Mouse (Mus musculus): ENCODE results near the gene Troap.

Troap gene

DNA sequence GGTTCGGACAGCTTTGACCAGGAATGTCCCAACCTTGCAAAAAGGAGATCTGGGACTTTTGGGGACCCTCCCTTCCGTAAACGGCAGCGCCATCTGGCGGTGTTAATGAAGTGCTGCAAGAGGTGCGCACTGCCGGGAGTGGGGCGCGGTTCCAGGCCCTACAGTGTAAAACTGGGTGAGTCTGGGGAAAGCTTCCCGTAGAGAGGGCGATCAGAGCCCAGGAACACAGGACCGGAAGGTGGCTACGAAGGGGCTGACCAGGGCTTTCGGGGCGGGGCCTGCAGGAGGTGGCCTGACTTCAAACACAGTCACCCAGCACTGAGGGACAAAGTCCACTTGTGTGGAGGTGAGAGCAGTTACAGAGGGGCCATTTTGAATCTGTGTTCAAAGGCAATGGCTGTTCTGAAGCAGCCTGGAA lies 24.8 kb downstream of the Troap start:
- in situ Hi-C loops (cut with MboI; ENCODE audit: low pct_unique_long_range_greater_than_20kb in 1 of 2, low sequenced_read_pairs in 2 of 2, unreplicated experiment in 1 of 2): loop anchor here in 1 of 2 experiments (10.0 kb wide), 1 partner anchor 304 kb away; no protein-coding TSS in a partner anchor

- in situ Hi-C loops (cut with MboI; ENCODE audit: low pct_unique_long_range_greater_than_20kb in 1 of 2, low sequenced_read_pairs in 2 of 2, unreplicated experiment in 1 of 2): loop anchor here in 1 of 2 experiments (10.0 kb wide), 1 partner anchor 305 kb away; no protein-coding TSS in a partner anchor
These were observed 25.6 kb downstream of the Troap start for GRCm38 (mm10) chr15:99099984-99100383.

GRCm38 (mm10) chr15:99105238-99105637 lies 30.9 kb downstream of the Troap start:
- in situ Hi-C loops (cut with MboI; ENCODE audit: low pct_unique_long_range_greater_than_20kb in 1 of 2, low sequenced_read_pairs in 2 of 2, unreplicated experiment in 1 of 2): no loop called here

- in situ Hi-C loops (cut with MboI; ENCODE audit: low pct_unique_long_range_greater_than_20kb in 1 of 2, low sequenced_read_pairs in 2 of 2, unreplicated experiment in 1 of 2): no loop called here
These were observed 33.5 kb downstream of the Troap start for GRCm38 (mm10) chr15:99107866-99108265.

DNA sequence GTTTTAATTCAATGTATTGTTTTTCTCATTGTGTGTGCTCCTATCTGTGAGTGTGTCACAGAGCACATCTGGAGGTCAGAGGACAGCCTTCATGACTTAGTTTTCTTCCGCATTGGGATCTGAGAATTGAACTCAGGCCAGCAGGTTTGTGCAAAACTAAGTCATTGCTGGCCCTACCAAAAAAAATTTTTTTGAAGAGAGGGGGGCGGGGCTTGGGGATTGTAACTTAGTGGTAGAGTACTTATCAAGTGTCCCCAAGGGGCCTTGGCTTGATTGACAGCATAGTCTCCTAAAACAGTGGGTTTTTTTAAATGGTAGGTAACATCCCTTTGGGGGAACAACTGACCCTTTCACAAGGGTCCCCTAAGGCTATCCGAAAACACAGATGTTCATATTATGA lies 36.8 kb downstream of the Troap start:
- in situ Hi-C loops (cut with MboI; ENCODE audit: low pct_unique_long_range_greater_than_20kb in 1 of 2, low sequenced_read_pairs in 2 of 2, unreplicated experiment in 1 of 2): no loop called here

GRCm38 (mm10) chr15:99111809-99112208 lies 37.4 kb downstream of the Troap start:
- in situ Hi-C loops (cut with MboI; ENCODE audit: low pct_unique_long_range_greater_than_20kb in 1 of 2, low sequenced_read_pairs in 2 of 2, unreplicated experiment in 1 of 2): no loop called here

DNA sequence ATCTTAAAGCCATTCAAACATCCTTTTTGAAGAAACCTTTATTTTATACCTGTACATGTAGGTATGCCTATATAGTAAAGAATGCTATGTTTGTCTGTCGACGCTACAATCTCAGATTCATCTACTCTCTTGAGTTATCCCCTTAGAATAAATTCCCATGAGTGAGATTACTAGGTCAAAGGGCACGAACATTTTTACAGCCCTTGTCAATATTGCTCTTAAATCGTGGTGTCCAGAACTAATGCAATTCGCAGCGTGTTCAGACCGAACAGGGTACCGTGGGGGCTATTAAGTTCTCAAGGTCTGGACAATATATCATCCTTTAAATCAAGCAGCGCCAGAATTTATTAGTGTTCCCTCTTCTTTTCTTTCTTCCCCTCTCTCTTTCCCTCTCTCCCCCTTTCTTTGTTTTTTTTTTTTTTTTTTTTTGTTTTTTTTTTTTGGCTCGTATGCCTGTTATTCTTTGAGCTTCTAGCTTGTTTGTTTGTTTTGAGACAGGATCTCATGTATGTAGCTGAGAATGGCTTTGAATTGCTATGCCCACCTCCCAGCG lies 38.5 kb downstream of the Troap start:
- in situ Hi-C loops (cut with MboI; ENCODE audit: low pct_unique_long_range_greater_than_20kb in 1 of 2, low sequenced_read_pairs in 2 of 2, unreplicated experiment in 1 of 2): no loop called here

DNA sequence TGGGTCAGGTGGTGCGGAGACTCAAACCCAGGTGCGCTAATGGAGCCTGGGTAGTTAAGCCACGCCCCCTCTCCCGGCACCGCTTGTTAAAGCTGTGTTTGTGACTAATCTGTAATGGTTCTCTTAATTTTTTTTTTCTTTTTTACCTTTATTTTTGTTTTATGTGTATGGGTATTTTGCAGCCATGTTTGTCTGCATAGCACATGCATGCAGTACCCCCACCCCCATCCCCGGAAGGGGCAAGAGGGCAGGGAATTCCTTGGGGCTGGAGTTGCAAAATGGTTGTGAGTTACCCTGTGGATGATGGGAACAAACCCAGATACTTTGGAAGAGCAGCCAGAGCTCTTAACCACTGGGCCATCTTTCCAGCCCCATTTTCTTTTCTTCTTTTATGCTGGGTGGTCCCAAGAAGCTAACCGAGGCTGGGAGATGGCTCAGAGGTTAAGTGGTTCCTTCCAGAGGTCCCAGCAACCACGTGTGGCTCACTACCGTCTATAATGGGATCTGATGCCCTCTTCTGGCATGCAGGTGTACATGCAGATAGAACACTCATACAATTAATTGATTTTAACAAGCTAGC lies 39.1 kb downstream of the Troap start:
- in situ Hi-C loops (cut with MboI; ENCODE audit: low pct_unique_long_range_greater_than_20kb in 1 of 2, low sequenced_read_pairs in 2 of 2, unreplicated experiment in 1 of 2): no loop called here

DNA sequence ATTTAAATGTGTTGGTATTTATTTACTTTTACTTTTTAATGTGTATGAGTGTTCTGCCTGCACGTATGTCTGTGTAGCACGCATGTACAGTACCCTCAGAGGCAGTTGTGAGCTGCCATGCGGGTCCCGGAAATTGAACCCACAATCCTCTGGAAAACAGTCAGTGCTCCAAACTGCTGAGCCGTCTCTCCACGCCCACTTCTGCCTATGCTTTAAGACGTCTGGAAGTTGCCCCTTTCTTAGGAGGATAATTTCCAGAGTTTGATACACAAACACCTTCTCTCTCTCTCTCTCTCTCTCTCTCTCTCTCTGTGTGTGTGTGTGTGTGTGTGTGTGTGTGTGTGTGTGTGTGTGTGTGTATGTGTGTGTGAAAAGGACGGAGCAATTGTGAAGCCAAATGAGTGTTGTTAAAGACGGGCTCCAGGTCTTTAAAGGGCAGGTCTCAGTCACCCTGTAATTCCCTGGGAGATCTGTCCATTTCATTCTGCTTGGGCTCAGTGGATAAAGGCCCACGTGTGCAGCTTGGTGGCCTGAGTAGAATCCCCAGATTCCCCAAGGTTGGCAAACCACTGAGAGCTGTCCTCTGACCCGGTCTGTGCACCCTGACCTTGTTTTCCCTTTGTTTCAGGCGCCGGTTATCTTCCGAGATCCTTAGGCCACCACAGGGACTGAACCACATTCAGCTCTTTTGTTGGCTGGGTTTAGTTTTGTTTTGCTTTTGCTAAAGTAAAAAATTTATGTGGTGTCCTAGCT lies 40.1 kb downstream of the Troap start:
- in situ Hi-C loops (cut with MboI; ENCODE audit: low pct_unique_long_range_greater_than_20kb in 1 of 2, low sequenced_read_pairs in 2 of 2, unreplicated experiment in 1 of 2): no loop called here

DNA sequence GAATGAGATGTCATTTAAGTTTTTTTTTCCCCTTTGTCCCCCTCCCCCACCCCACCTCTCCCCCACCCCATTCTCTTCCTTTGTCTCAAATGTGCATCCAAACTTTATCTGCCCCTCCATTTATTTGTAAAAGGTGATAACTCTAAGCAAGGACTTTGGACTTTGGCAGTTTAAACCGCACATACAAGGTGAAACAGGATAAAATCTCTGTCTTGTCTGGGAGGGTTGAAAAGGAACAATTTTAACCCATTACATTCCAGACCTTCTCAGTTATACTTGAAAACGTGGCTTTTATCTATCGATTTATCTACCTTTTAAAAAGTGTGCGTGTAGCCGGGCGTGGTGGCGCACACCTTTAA lies 40.7 kb downstream of the Troap start:
- in situ Hi-C loops (cut with MboI; ENCODE audit: low pct_unique_long_range_greater_than_20kb in 1 of 2, low sequenced_read_pairs in 2 of 2, unreplicated experiment in 1 of 2): no loop called here

GRCm38 (mm10) chr15:99116539-99116938 lies 42.2 kb downstream of the Troap start:
- in situ Hi-C loops (cut with MboI; ENCODE audit: low pct_unique_long_range_greater_than_20kb in 1 of 2, low sequenced_read_pairs in 2 of 2, unreplicated experiment in 1 of 2): no loop called here

DNA sequence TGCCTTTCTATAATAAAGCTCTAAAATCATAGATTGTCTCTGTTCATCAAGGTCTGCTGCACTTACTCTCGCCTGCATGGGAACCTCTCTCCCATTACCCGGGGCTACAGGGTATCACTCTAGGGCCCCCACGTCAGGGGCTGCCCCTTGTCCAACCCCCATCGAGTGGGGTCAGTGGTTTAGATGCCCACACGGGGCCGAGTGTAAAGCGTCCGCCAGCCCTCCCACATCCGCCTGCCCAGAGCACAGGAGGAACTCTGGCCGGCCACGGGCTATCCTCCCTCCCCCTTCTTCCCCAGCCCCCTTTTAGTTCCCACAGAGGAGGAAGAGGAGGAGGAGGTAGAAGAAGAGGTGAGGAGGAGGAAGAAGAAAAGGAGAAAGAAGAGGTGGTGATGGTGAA lies 46.4 kb downstream of the Troap start:
- in situ Hi-C loops (cut with MboI; ENCODE audit: low pct_unique_long_range_greater_than_20kb in 1 of 2, low sequenced_read_pairs in 2 of 2, unreplicated experiment in 1 of 2): no loop called here

DNA sequence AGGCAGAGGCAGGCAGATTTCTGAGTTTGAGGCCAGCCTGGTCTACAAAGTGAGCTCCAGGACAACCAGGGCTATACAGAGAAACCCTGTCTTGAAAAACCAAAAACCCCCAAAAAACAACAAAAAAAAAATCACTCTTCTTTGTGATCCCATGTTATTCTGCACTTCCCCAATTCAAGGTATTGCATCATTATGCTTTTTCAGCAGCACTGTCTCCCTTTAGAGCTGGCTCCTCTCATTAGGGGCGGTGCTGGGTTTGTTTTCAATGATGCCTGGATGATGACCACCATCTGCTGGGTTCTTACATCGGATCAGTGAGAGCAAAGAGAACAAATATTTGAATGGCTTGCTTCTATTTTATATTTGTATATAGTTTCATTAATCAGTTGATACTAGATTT lies 48.3 kb downstream of the Troap start:
- in situ Hi-C loops (cut with MboI; ENCODE audit: low pct_unique_long_range_greater_than_20kb in 1 of 2, low sequenced_read_pairs in 2 of 2, unreplicated experiment in 1 of 2): no loop called here

GRCm38 (mm10) chr15:99125711-99126080 lies 51.3 kb downstream of the Troap start, which contains the start of gene Spats2:
Gene Spats2, plus strand, starts transcription at chr15:99125916.
- in situ Hi-C loops (cut with MboI; ENCODE audit: low pct_unique_long_range_greater_than_20kb in 1 of 2, low sequenced_read_pairs in 2 of 2, unreplicated experiment in 1 of 2): no loop called here

DNA sequence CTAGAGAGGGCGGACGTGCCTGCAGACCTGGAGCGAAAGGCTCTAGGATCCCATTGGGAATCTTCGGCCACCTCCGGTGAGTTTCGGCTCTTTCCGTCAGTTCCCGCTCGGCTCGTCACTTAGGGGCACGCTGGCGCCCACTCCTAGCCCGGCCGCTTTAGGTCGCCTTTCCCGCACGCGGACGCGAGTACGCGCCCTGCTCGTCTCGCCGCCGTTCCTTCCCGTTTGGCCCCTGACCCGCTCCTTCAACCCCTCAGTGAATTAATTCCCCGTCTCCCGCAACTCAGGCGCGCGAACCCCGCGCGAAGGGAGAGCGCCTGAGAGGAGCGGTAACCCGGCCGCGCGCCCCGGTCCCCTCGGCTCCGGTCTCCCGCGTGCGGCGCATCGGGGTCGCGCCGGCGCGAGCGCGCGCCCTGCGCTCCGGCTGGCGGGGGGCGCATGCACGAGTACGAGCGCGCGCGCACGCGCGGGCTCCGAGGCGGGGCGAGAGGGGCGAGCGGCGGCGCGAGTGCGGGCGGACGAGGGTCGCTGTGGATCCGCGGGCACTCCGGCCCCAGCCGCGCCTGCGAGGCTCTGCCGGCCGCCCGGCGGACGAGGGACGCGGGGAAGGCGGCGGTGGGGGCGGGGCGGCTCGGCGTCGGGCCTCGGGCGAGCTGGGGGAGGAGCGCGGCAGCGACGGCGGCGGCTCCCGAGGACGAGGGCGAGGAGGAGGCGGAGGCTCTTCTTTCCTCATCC lies 51.9 kb downstream of the Troap start:
- in situ Hi-C loops (cut with MboI; ENCODE audit: low pct_unique_long_range_greater_than_20kb in 1 of 2, low sequenced_read_pairs in 2 of 2, unreplicated experiment in 1 of 2): no loop called here

- in situ Hi-C loops (cut with MboI; ENCODE audit: low pct_unique_long_range_greater_than_20kb in 1 of 2, low sequenced_read_pairs in 2 of 2, unreplicated experiment in 1 of 2): no loop called here
These were observed 52.5 kb downstream of the Troap start for GRCm38 (mm10) chr15:99126816-99127365.

- in situ Hi-C loops (cut with MboI; ENCODE audit: low pct_unique_long_range_greater_than_20kb in 1 of 2, low sequenced_read_pairs in 2 of 2, unreplicated experiment in 1 of 2): no loop called here
These were observed 53.6 kb downstream of the Troap start for GRCm38 (mm10) chr15:99127851-99128522.

DNA sequence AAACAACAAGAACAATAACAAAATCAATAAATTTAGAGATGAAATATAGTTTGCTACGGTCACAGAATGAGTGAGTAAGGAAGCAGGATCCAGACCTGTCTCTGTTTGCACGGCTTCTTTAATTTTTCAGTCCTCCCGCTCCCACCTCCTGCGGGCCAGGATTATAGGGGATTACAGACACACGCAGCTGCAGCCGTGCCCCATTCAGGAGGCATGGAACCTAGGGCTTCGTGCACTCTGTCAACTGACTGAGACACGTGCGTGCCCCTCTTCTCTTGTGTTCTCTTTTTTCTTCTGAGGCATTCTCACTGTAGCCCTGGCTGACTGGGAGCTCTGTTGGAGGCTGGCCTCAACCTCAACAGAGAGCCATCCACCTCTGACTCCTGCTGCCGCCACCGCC lies 55.1 kb downstream of the Troap start:
- in situ Hi-C loops (cut with MboI; ENCODE audit: low pct_unique_long_range_greater_than_20kb in 1 of 2, low sequenced_read_pairs in 2 of 2, unreplicated experiment in 1 of 2): no loop called here

All from mouse embryonic stem cell (cell line).